Mouse (Mus musculus) kidney, embryonic 15.5 days (tissue): ENCODE data around the gene Morc2a. TPM values are rescaled to one million over a fixed set of nuclear protein-coding genes. Genes with fewer than 3 reads are reported as not detected.

Experiments used
- ATAC-seq: fragments of 200-750 bp; cut with Nextera tagmentation; replicated peaks from 2 replicates; pipeline ENCODE4 v1.8.0; 2017; ENCODE audit warnings: moderate TSS enrichment; ENCODE audit not compliant: low FRiP score
- H3K27ac ChIP-seq: fragments of 300-500 bp; sonication (generic); 2 replicates; pipeline ENCODE4 v1.5.1; 2015; ENCODE audit warnings: mild to moderate bottlenecking, inconsistent platforms
- H3K27me3 ChIP-seq: fragments of 300-500 bp; sonication (generic); 2 replicates; pipeline ENCODE4 v1.6.1; 2015; ENCODE audit warnings: inconsistent platforms
- H3K36me3 ChIP-seq: fragments of 300-500 bp; sonication (generic); 2 replicates; pipeline ENCODE4 v1.6.1; 2015; ENCODE audit warnings: inconsistent platforms
- H3K4me1 ChIP-seq: fragments of 300-500 bp; sonication (generic); 2 replicates; pipeline ENCODE4 v1.6.1; 2015; ENCODE audit warnings: inconsistent platforms
- H3K4me2 ChIP-seq: fragments of 300-500 bp; sonication (generic); 2 replicates; pipeline ENCODE4 v1.6.1; 2015; ENCODE audit warnings: moderate library complexity, mild to moderate bottlenecking, inconsistent platforms
- H3K4me3 ChIP-seq: fragments of 300-500 bp; sonication (generic); replicated peaks from 2 replicates; pipeline ENCODE4 v1.5.1; 2015; ENCODE audit warnings: mild to moderate bottlenecking, inconsistent platforms
- H3K9ac ChIP-seq: fragments of 300-500 bp; sonication (generic); 2 replicates; pipeline ENCODE4 v1.6.1; 2015; ENCODE audit warnings: mild to moderate bottlenecking, inconsistent platforms
- H3K9me3 ChIP-seq: fragments of 300-500 bp; sonication (generic); replicated peaks from 2 replicates; pipeline ENCODE4 v1.6.1; 2016; ENCODE audit warnings: inconsistent platforms
- WGBS: fragments of 180-500 bp; shearing (Covaris S2); methylation state at CpG from one replicate; pipeline ENCODE4 v1.1.7; 2015; ENCODE audit warnings: mixed read lengths; 5-methylcytosine and 5-hydroxymethylcytosine counted together
- polyA plus RNA-seq: library from polyadenylated mRNA; unstranded; fragments of >200 nt; fragmentation: Nextera tagmentation; extraction: Ambion mirVana; gene quantifications from 2 replicates; pipeline ENCODE4 v1.2.1, GENCODE M21; 2015

The Morc2a gene
- polyA plus RNA-seq, 1 experiment from 2014 or later, result 30.2 TPM

DNA sequence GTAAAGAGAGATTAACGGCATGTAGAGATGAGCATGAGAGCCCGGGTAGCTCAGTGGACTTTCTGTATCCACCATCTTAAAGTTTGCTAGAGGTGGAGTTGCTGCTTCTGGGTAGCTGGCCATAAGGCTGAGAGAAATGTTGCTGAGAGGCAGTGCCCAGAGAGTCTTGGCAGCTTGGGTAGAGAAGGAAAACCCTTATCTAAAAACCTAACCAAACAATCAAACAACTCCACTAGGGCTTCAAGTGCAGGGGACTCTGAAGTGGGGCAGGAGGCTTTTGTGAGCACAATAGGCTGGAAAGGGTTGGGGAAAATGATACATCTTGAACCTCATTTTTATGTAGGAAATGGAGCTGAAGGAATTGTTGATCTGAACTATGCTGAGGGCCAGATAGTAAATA, 37.3 kb downstream of the Morc2a start:
- H3K27me3 ChIP-seq, result no peaks in the 10 kb centered on the region
- no peaks in the 10 kb centered on the region for H3K9me3 ChIP-seq
- peaks cover 94% of the 10 kb centered on the region for H3K36me3 ChIP-seq
- no peaks in the 10 kb centered on the region for H3K4me1 ChIP-seq
- no peak overlapping the region for H3K4me2 ChIP-seq
- H3K27ac ChIP-seq, result peak overlapping the region; percentile 10; the same call in 1 of the 2 replicates
- H3K4me3 ChIP-seq, result no peak overlapping the region
- ATAC-seq, result no peak
- H3K9ac ChIP-seq, result no peak overlapping the region
- WGBS, result 92% methylated on average over 2 of the region's 2 CpGs

GRCm38 (mm10) chr11:3686885-3687284, 37.9 kb downstream of the Morc2a start:
- WGBS, result 78% methylated on average over 2 of the region's 2 CpGs
- Histone ChIP-seq H3K4me2 (no peak overlapping the region), H3K4me1 (no peaks in the 10 kb centered on the region), H3K27ac (no peak overlapping the region), H3K9ac (no peak overlapping the region), H3K27me3 (no peaks in the 10 kb centered on the region), H3K4me3 (no peak overlapping the region), H3K36me3 (peaks cover 94% of the 10 kb centered on the region), H3K9me3 (no peaks in the 10 kb centered on the region)
- no peak for ATAC-seq

DNA sequence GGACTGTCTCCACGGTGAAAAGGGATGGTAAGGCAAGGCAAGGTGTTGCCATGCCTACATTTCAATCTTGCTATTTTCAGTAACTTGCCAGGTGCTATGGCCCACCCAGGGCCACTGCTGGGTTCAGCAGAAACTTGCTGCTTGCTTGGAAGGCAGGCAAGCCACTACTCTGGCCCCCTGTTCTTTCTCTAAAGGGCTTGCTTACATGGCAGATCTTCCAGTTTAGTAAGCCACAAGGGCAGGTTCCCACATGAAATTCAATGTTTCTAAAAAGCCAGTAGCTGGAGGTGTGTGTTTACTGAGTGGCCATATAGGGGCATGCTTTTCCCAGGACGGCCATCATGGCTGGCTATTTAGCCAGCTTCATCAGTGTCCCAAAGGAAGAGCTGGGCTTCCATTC, 42.8 kb downstream of the Morc2a start:
- H3K36me3 ChIP-seq, result peaks cover 65% of the 10 kb centered on the region
- ATAC-seq, result no peak

DNA sequence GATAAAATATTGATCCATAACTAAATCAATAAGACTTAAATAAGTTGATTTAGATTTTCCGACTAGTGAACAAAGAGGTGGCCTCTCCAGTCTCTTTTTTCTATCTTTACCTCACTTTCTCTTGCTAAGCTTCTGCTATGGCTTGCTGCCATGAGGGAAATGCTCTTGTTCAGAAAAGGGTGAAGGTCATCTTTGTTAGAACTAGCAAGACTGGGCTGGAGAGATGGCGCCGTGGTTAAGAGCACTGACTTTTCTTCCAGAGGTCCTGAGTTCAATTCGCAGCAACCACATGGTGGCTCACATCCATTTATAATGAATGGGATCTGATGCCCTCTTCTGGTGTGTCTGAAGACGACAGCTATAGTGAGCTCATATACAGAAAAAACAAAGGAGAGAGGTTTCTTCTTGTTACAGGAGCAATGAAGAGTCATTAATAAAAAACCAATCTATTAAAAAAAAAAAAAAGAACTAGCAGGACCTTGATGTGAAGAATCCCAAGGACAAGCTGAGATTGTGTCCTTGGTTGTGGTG, 47.2 kb downstream of the Morc2a start:
- ATAC-seq, result no peak
- Histone ChIP-seq H3K4me1 (no peaks in the 10 kb centered on the region), H3K9me3 (no peaks in the 10 kb centered on the region), H3K27me3 (no peaks in the 10 kb centered on the region), H3K27ac (no peak overlapping the region), H3K36me3 (peaks cover 22% of the 10 kb centered on the region), H3K4me2 (no peak overlapping the region), H3K9ac (no peak overlapping the region), H3K4me3 (no peak overlapping the region)
- WGBS, result 81% methylated on average over 5 of the region's 5 CpGs

More for the DNA sequence above, 42.8 kb downstream of the Morc2a start:
- H3K9me3 ChIP-seq, result no peaks in the 10 kb centered on the region
- H3K4me2 ChIP-seq, result no peak overlapping the region
- 97% methylated on average over 2 of the region's 2 CpGs for WGBS
- H3K27ac ChIP-seq, result no peak overlapping the region
- H3K4me1 ChIP-seq, result no peaks in the 10 kb centered on the region
- no peak overlapping the region for H3K4me3 ChIP-seq
- H3K9ac ChIP-seq, result no peak overlapping the region
- no peaks in the 10 kb centered on the region for H3K27me3 ChIP-seq

- Histone ChIP-seq H3K27ac (no peak overlapping the region), H3K27me3 (no peaks in the 10 kb centered on the region), H3K4me1 (no peaks in the 10 kb centered on the region), H3K4me3 (no peak overlapping the region), H3K9ac (no peak overlapping the region), H3K4me2 (no peak overlapping the region), H3K36me3 (peaks cover 11% of the 10 kb centered on the region), H3K9me3 (no peaks in the 10 kb centered on the region)
- 88% methylated on average over 3 of the region's 3 CpGs for WGBS
- no peak for ATAC-seq
These were observed 48.5 kb downstream of the Morc2a start for GRCm38 (mm10) chr11:3697441-3697840.

DNA sequence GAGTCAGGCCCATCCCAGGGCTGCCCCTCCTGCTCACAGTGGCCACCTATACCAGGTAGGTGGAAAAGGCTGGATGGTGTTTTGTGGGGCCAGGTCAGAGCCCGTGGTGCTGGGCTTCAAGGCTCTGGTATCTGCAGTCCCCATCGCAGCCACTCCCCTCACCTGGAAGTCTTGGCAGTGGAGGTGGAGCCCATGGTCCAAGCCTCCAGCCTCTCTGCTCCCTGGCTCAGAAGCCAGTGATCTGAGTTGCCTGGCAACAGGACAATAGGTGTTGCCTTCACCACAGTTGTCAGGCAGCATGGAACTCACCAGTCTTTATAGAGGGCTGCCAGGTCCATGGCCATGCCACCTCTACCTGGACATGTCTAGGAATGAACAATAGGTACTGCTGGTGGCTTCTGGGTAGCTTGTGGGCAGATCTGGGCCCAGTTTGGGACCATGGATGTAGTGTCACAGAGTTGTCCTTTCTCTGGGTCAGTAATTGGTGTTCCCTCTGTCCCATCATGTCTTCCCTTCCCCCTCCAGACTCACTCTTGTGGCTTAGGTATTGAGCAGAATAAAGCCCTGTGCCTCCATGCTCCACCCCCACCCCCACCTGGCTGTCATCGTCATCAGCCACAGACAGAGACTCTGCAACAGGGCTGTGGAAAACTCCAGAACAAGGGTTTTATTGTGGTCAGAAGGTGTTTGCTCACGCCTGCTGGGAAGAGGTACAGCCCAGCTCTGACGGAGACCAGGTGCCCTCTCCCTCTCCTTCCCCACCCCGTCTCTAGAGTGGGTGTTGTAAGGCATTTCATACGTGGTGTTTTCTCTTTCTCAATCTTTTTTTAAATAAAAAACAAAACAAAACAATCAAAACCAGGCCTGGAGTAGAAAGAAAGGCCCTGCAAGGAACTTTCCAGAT, 54.4 kb downstream of the Morc2a start:
- H3K27me3 ChIP-seq, result peaks cover 4% of the 10 kb centered on the region; the same call in 1 of the 2 replicates
- no peak overlapping the region for H3K4me2 ChIP-seq
- no peak overlapping the region for H3K9ac ChIP-seq
- H3K4me3 ChIP-seq, result no peak overlapping the region
- H3K4me1 ChIP-seq, result no peaks in the 10 kb centered on the region
- H3K27ac ChIP-seq, result no peak overlapping the region
- WGBS, result 76% methylated on average over 7 of the region's 7 CpGs
- H3K9me3 ChIP-seq, result no peaks in the 10 kb centered on the region
- no peaks in the 10 kb centered on the region for H3K36me3 ChIP-seq
- ATAC-seq, result no peak

GRCm38 (mm10) chr11:3704404-3704803, 55.4 kb downstream of the Morc2a start:
- Histone ChIP-seq H3K27ac (no peak overlapping the region), H3K36me3 (no peaks in the 10 kb centered on the region), H3K9ac (no peak overlapping the region), H3K27me3 (peaks cover 4% of the 10 kb centered on the region; the same call in 1 of the 2 replicates), H3K4me1 (no peaks in the 10 kb centered on the region), H3K4me2 (no peak overlapping the region), H3K9me3 (no peaks in the 10 kb centered on the region; the same call in 1 of the 2 replicates), H3K4me3 (no peak overlapping the region)
- ATAC-seq, result no peak
- 75% methylated on average over 8 of the region's 8 CpGs for WGBS

GRCm38 (mm10) chr11:3707057-3707456, 58.1 kb downstream of the Morc2a start:
- H3K9ac ChIP-seq, result no peak overlapping the region
- no peak overlapping the region for H3K4me3 ChIP-seq
- H3K27me3 ChIP-seq, result peaks cover 4% of the 10 kb centered on the region; the same call in 1 of the 2 replicates
- H3K9me3 ChIP-seq, result no peaks in the 10 kb centered on the region; the same call in 1 of the 2 replicates
- ATAC-seq, result no peak
- no peak overlapping the region for H3K4me2 ChIP-seq
- H3K27ac ChIP-seq, result no peak overlapping the region
- WGBS, result 69% methylated on average over 8 of the region's 8 CpGs
- H3K36me3 ChIP-seq, result no peaks in the 10 kb centered on the region
- no peaks in the 10 kb centered on the region for H3K4me1 ChIP-seq

DNA sequence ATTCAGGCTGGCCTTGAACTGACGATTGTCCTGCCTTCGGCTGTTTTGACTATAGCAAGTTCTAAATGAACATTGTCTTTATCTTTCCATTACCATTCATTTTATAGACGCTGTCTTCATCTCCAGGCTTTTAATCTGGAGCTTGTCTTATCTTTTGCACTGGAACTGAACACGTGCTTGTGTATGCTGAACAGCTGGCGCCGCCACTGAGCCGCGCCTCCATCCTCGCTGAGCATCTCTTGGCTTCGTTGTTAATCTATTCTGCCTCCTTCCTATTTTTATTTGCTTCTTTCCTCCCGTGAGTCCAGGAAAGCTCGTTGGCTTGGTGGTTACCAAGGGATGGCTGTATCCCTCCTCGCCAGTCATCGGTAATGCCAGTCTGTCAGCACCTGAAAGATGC, 61.2 kb downstream of the Morc2a start:
- no peak overlapping the region for H3K9ac ChIP-seq
- no peak overlapping the region for H3K4me3 ChIP-seq
- H3K9me3 ChIP-seq, result no peaks in the 10 kb centered on the region; the same call in 1 of the 2 replicates
- H3K4me1 ChIP-seq, result no peaks in the 10 kb centered on the region
- ATAC-seq, result no peak
- no peaks in the 10 kb centered on the region for H3K36me3 ChIP-seq
- no peak overlapping the region for H3K4me2 ChIP-seq
- no peak overlapping the region for H3K27ac ChIP-seq
- H3K27me3 ChIP-seq, result peaks cover 4% of the 10 kb centered on the region; the same call in 1 of the 2 replicates
- WGBS, result 74% methylated on average over 14 of the region's 14 CpGs

- H3K27ac ChIP-seq, result no peak overlapping the region
- no peak overlapping the region for H3K4me3 ChIP-seq
- no peak overlapping the region for H3K9ac ChIP-seq
- ATAC-seq, result no peak
- H3K27me3 ChIP-seq, result no peaks in the 10 kb centered on the region
- 41% methylated on average over 15 of the region's 15 CpGs for WGBS
- no peaks in the 10 kb centered on the region for H3K4me1 ChIP-seq
- no peaks in the 10 kb centered on the region for H3K9me3 ChIP-seq
- H3K36me3 ChIP-seq, result no peaks in the 10 kb centered on the region
- no peak overlapping the region for H3K4me2 ChIP-seq
These were observed 65.5 kb downstream of the Morc2a start for GRCm38 (mm10) chr11:3714486-3714885.

DNA sequence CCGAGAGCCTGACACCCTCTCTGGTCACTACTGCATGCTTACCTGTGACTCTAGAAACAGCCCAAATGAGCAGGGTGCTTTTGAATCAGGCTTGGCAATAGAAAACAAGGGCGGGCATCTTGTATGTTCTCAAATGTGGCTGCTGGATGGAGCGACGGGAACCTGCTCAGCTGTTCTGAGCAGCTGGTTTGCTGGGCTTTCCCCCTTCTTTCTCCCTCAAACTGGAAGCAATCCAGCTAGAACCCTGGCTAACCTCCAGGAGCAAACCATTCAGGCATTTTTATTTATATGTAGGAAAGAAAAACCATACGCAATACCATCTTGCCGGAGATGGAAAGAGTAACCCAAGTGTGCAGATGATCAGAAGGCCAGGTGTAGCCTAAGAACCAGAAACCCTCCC, 67.7 kb downstream of the Morc2a start:
- ATAC-seq, result no peak
- H3K4me3 ChIP-seq, result no peak overlapping the region

DNA sequence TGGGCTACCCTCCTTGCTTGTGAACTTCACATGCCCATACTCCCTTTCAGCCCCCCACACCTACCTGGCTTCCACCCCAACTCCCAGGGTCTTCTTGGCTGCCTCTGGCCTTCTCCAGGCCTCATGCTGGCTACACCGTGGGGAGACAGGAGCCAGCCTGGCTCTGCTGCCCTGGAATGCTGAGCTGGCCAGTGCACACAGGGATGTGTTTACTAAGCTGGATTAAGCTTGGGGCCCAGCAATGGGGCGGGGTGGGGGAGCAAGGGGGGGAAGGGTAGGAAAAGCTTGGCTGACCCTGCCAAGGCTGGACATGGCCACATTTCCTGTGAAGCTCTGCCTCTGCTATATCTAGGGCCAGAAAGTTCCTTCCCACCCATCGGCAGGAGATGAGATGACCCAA, 73.0 kb downstream of the Morc2a start:
- no peaks in the 10 kb centered on the region for H3K4me1 ChIP-seq
- H3K9ac ChIP-seq, result no peak overlapping the region
- no peak overlapping the region for H3K4me3 ChIP-seq
- no peaks in the 10 kb centered on the region for H3K9me3 ChIP-seq
- H3K27ac ChIP-seq, result no peak overlapping the region
- H3K36me3 ChIP-seq, result no peaks in the 10 kb centered on the region
- 56% methylated on average over 3 of the region's 3 CpGs for WGBS
- H3K27me3 ChIP-seq, result no peaks in the 10 kb centered on the region
- H3K4me2 ChIP-seq, result no peak overlapping the region
- no peak for ATAC-seq

More for the DNA sequence above, 67.7 kb downstream of the Morc2a start:
- Histone ChIP-seq H3K4me1 (no peaks in the 10 kb centered on the region), H3K27me3 (no peaks in the 10 kb centered on the region), H3K36me3 (no peaks in the 10 kb centered on the region), H3K9ac (no peak overlapping the region), H3K9me3 (no peaks in the 10 kb centered on the region), H3K27ac (no peak overlapping the region), H3K4me2 (no peak overlapping the region)
- 80% methylated on average over 6 of the region's 6 CpGs for WGBS
